Mouse (Mus musculus) skeletal muscle tissue, adult 2 months (tissue): ENCODE data around the gene Bex1.

Experiments
- DNase-seq: peaks from one replicate; pipeline ENCODE4 v3.0.0-alpha.2; 2012; ENCODE audit warnings: low read depth, low spot score

The Bex1 gene

DNA sequence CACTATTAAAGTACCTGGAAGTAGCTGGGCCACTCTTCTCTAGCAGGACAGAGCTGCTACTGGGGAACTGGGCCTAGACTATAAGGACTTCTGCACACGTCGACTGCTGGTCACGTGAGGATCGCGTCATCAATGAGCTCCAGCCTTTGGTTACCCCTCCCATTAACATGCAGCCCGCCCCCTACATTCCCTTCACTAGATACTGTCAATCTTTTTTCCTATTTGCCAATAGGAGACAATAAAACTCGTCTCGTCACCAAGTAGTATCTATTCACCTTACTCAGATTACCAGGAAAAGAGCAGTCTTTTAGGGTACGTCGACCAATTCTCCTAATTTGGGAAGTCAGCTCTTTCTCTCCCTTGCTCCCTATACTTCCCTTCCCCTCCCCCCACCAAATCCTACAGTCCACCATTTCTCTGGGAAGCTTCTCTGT lies 43.2 kb downstream of the Bex1 start, which contains the start of gene Tceal8:
Tceal8 (minus strand) TSS at position 225 of the 434 bp plus-strand sequence.
- peak; percentile 81 for DNase-seq

GRCm38 (mm10) chrX:136171189-136172117 lies 43.9 kb downstream of the Bex1 start:
- peak; percentile 22 for DNase-seq

DNA sequence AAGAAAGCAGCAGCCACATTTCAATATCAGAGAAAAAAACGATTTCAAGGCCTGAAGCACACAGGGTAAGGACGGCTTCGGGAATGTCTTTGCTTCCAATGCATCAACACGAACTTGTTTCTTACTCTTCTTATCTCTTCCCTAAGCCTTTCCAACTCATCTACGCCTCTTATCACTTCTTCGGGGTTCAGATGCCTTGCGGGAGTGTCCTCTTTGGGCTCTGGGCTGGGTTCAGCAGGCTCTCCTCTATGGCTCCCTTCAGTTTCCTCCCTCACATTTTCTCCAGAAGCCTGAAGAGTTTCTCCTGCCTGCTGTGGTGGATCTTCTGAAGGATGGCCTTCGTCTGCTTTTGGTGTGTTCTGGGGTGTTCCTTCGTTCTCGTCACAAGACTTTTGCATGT lies 44.7 kb downstream of the Bex1 start:
- DNase-seq, result no peak
